Mouse (Mus musculus) thymus, postnatal 36 days (tissue): Measurements from ENCODE around the gene Ddc.

Experiments
- DNase-seq, 2 experiments: peaks; one replicate each; pipeline ENCODE4 v3.0.0; 2022; ENCODE audit warnings: mixed read lengths in 2 of 2

Ddc gene

GRCm38 (mm10) chr11:11777246-11777645 is 120.7 kb downstream of the Ddc start:
- no peak for DNase-seq

GRCm38 (mm10) chr11:11776822-11777174 is 121.1 kb downstream of the Ddc start:
- DNase-seq = no peak

- no peak for DNase-seq
Measured at GRCm38 (mm10) chr11:11776071-11776821, 121.7 kb downstream of the Ddc start.

- DNase-seq = no peak
Measured at GRCm38 (mm10) chr11:11774893-11775292, 123.1 kb downstream of the Ddc start.

- DNase-seq = no peak
Measured at GRCm38 (mm10) chr11:11774384-11774783, 123.6 kb downstream of the Ddc start.

GRCm38 (mm10) chr11:11772196-11772595 is 125.7 kb downstream of the Ddc start:
- no peak for DNase-seq

GRCm38 (mm10) chr11:11770691-11771090 is 127.3 kb downstream of the Ddc start:
- DNase-seq = no peak

GRCm38 (mm10) chr11:11769281-11769680 is 128.7 kb downstream of the Ddc start:
- no peak for DNase-seq

GRCm38 (mm10) chr11:11768057-11768456 is 129.9 kb downstream of the Ddc start:
- no peak for DNase-seq

- no peak for DNase-seq
Measured at GRCm38 (mm10) chr11:11766736-11767135, 131.2 kb downstream of the Ddc start.

GRCm38 (mm10) chr11:11766105-11766504 is 131.8 kb downstream of the Ddc start:
- peak; percentile 36 to 47 for DNase-seq

- no peak for DNase-seq
Measured at GRCm38 (mm10) chr11:11765414-11765813, 132.5 kb downstream of the Ddc start.
